18 mouse cellular contexts compared by ENCODE assay signal in genomic region chr7:99156737-99157136, GRCm38 (mm10).
"Had no signal": no experiment of that assay in that cellular context is flagged by ENCODE, and none has a peak within 500 bp of the region (broad histone marks: within the 10 kb centered on the region; RNA-seq: fewer than 3 reads in every experiment).

No protein-coding gene starts in this region.

- ATAC-seq: forebrain, postnatal 0 days; hindbrain, postnatal 0 days had no signal

- H3K27me3 ChIP-seq: hindbrain, embryonic 13.5 days; hindbrain, embryonic 15.5 days; limb, embryonic 12.5 days had no signal

- H3K4me2 ChIP-seq: hindbrain, embryonic 13.5 days; hindbrain, embryonic 15.5 days had no signal

- H3K4me3 ChIP-seq: heart, embryonic 12.5 days; hindbrain, embryonic 13.5 days; hindbrain, embryonic 15.5 days; layer of hippocampus, adult 2 months; left cerebral cortex, adult 2 months; limb, embryonic 12.5 days had no signal

- H3K9ac ChIP-seq: forebrain, postnatal 0 days; hindbrain, embryonic 13.5 days; hindbrain, embryonic 15.5 days; liver, embryonic 14.5 days had no signal

- H3K9me3 ChIP-seq: heart, embryonic 12.5 days; hindbrain, embryonic 13.5 days; hindbrain, embryonic 15.5 days; limb, embryonic 10.5 days; limb, embryonic 12.5 days had no signal

- H3K27ac ChIP-seq: hindbrain, embryonic 13.5 days; hindbrain, embryonic 15.5 days; hindbrain, postnatal 0 days; layer of hippocampus, adult 2 months; left cerebral cortex, adult 2 months; limb, embryonic 12.5 days; liver, embryonic 14.5 days had no signal

- DNase-seq: forebrain, postnatal 0 days; gastrocnemius, postnatal 14 days; gastrocnemius, postnatal 36 days; heart, adult 18-20 months; heart, postnatal 10 days; kidney, adult 18-20 months; kidney, adult 8-10 months; kidney, postnatal 10 days; kidney, postnatal 4 days had no signal

- H3K36me3 ChIP-seq: heart, embryonic 12.5 days; hindbrain, embryonic 13.5 days; hindbrain, embryonic 15.5 days; limb, embryonic 10.5 days; limb, embryonic 12.5 days had no signal
